Mouse (Mus musculus): ENCODE data around the gene Hnrnpa1. TPM values are rescaled to one million over a fixed set of nuclear protein-coding genes. Genes with fewer than 3 reads are reported as not detected.

Hnrnpa1 gene
- polyA plus RNA-seq (2012; rRNA removed), result 43.2 and 53.3 TPM in 2 replicates

DNA sequence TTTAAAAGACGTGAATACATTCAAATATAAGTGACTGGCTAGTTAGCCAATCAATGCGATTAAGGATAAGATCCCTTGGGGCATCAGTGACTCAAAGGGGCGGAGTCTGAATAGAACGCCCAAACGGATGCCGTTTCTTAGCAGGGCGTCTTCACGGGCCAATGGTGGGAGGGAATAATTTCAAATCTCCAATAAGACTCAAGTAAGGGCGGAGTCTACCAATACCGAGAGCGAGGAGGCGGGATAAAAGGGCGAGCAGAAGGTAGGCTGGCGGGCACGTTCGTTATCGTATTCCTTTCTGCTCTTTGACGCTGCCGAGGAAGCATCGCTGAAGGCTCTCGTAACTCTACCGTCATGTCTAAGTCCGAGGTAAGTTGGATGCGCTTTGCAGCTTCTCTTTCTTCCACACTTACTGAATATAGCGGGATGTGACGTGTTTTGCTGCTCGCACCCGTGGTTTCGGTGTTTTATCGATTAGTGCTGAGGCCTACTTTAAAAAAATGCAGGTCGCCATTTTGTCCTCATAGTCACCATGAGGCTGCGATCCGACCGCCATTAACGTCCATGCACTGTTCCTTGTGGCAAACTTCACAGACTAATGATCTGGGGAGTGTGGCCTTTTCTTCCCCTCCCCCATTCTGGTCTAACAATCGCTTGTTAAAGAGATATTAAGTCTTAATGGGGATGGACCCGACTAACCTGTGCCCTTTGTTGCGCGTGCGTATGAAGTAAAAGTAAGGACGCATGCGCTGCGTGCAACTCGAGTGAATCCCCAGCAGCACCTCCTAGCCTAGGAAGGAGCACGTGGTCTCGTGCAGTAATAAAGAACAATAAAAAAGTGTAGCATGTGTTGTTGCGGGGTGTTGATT is at the start of gene Hnrnpa1:
TSS of gene Hnrnpa1 (plus strand) at position 273 of the 869 bp plus-strand sequence.
- Histone ChIP-seq H3K36me3 (ENCODE audit: control insufficient read depth, insufficient read depth, low read length) (peaks cover 3% of the 10 kb centered on the region), H3K4me1 (ENCODE audit: control insufficient read depth, insufficient read depth, low read length) (no peaks in the 10 kb centered on the region), H3K27me3 (ENCODE audit: control insufficient read depth, insufficient read depth, low read length) (no peaks in the 10 kb centered on the region), H3K4me3 (ENCODE audit: control insufficient read depth, low read depth, low read length) (peak within 1 kb of the TSS; percentile 99), H3K27ac (ENCODE audit: control insufficient read depth, insufficient read depth, low read depth, low read length) (peak within 1 kb of the TSS; percentile 99)
- no peak for TF ChIP-seq CTCF (IDR thresholded peaks at IDR 0.05; ENCODE audit: control insufficient read depth, insufficient read depth, insufficient replicate concordance, low read depth, low read length)
- peak; percentile 95 for TF ChIP-seq POLR2A (IDR thresholded peaks at IDR 0.05; ENCODE audit: control insufficient read depth, low read depth, low read length)

DNA sequence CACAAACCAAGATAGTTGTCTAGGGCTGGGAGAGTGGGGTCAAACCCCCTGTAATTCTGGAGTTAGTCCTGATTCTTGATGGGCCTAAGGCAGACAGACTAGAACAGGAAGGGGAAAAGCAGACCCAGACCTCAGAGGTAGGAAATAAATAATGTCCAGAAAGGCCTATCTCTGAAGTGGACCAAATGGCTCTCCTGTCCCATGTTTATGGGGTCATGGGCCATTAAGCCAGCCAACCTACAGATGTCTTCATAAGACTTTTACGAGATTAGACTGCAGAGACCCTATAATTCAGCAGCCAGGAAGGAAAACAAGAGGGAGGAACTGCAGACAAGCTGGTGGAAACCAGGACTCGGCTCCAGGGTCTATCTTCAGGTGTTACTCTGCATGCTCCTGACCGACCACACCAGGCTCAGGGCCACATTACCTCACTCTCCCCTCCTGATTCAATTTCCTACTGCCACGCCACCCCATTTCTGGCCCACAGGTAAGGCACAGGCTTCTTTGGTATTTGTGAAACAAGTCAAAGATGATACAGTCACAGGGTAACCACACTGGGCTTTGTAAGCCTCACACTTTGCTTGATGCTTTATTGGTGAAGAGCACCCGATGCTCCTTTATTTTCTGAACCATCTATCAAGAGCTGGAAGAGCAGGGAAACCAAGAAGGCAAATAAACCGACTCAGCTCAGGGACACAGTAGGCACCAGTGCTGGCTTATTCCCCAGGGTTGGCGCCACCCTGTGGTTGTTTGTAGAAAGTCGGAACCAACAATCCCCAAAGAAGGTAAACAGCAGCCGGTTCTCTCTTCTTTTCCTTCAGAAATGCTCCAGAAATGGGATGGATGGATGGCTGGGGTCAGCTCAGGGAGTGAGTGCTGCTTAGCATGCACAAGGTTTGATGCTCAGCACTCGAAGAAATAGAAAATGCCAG is 49.4 kb upstream of the Hnrnpa1 start:
- Histone ChIP-seq H3K27ac (ENCODE audit: control insufficient read depth, insufficient read depth, low read depth, low read length) (no peak overlapping the region), H3K4me3 (ENCODE audit: control insufficient read depth, low read depth, low read length) (no peak overlapping the region), H3K4me1 (ENCODE audit: control insufficient read depth, insufficient read depth, low read length) (no peaks in the 10 kb centered on the region), H3K27me3 (ENCODE audit: control insufficient read depth, insufficient read depth, low read length) (no peaks in the 10 kb centered on the region), H3K36me3 (ENCODE audit: control insufficient read depth, insufficient read depth, low read length) (no peaks in the 10 kb centered on the region)
- TF ChIP-seq POLR2A (IDR thresholded peaks at IDR 0.05; ENCODE audit: control insufficient read depth, low read depth, low read length) (no peak), CTCF (IDR thresholded peaks at IDR 0.05; ENCODE audit: control insufficient read depth, insufficient read depth, insufficient replicate concordance, low read depth, low read length) (peak; percentile 58; the same call in 1 of the 2 replicates)

DNA sequence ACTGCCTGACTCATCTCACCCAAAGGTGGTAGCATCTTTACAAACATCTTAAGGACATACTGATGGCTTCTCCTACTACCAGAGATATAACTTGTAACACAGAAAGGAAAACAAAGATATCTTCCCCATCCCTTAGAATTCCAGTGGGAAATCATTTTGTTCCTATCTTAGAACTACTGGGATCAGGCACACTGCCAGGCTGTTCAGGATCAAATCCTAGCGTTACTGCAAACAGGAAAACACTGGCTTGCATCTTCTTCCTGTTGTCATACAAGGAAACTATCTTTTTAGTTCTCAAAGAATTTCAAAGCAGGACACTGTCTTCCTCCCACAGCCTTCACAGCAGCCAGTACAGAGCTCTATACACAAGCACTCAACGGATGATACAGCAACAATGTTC is 46.6 kb upstream of the Hnrnpa1 start:
- Histone ChIP-seq H3K4me1 (ENCODE audit: control insufficient read depth, insufficient read depth, low read length) (no peaks in the 10 kb centered on the region), H3K27ac (ENCODE audit: control insufficient read depth, insufficient read depth, low read depth, low read length) (no peak overlapping the region), H3K36me3 (ENCODE audit: control insufficient read depth, insufficient read depth, low read length) (no peaks in the 10 kb centered on the region), H3K4me3 (ENCODE audit: control insufficient read depth, low read depth, low read length) (no peak overlapping the region), H3K27me3 (ENCODE audit: control insufficient read depth, insufficient read depth, low read length) (no peaks in the 10 kb centered on the region)
- TF ChIP-seq CTCF (IDR thresholded peaks at IDR 0.05; ENCODE audit: control insufficient read depth, insufficient read depth, insufficient replicate concordance, low read depth, low read length) (no peak), POLR2A (IDR thresholded peaks at IDR 0.05; ENCODE audit: control insufficient read depth, low read depth, low read length) (no peak)

DNA sequence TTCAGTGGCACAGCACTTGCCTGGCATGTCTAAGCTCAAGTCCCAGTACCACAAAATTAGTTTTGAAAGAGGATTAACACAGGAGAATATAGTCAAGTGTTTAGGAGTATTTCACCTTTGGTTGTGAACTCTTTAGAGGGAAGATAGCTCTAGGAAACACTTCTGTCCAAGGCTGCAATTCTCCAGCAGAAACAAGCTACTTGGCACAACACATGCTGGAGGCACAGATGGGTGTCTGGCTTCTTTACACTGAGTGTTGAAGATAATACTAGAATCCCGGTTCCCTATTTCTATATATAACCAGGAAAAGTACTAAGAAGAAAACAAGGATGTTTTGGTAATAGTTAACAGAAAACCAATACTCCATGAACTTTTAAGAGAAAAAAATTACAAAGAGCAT is 43.4 kb upstream of the Hnrnpa1 start:
- TF ChIP-seq CTCF (IDR thresholded peaks at IDR 0.05; ENCODE audit: control insufficient read depth, insufficient read depth, insufficient replicate concordance, low read depth, low read length) (no peak), POLR2A (IDR thresholded peaks at IDR 0.05; ENCODE audit: control insufficient read depth, low read depth, low read length) (no peak)
- Histone ChIP-seq H3K27ac (ENCODE audit: control insufficient read depth, insufficient read depth, low read depth, low read length) (no peak overlapping the region), H3K4me1 (ENCODE audit: control insufficient read depth, insufficient read depth, low read length) (no peaks in the 10 kb centered on the region), H3K27me3 (ENCODE audit: control insufficient read depth, insufficient read depth, low read length) (no peaks in the 10 kb centered on the region), H3K4me3 (ENCODE audit: control insufficient read depth, low read depth, low read length) (no peak overlapping the region), H3K36me3 (ENCODE audit: control insufficient read depth, insufficient read depth, low read length) (no peaks in the 10 kb centered on the region)

DNA sequence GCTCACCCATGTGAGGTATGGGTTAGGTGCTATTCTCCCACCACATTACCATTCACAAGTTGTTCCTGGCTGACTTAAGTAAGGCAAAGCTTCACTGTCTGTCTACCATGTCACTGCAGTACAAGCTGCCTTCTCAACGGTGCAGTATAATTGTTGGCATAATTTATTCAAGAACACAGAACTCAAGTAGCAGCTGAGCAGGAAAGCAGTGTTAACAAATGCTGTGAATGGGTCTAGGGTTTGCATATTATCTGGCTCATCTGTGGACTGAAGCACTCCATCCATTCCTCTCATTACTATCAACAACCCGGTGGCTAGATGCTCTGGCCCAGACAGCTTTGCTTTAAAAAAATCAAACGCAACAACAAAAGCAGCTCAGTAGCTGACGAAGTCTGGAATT is 42.4 kb upstream of the Hnrnpa1 start:
- H3K36me3 ChIP-seq (ENCODE audit: control insufficient read depth, insufficient read depth, low read length), result no peaks in the 10 kb centered on the region
- TF ChIP-seq POLR2A (IDR thresholded peaks at IDR 0.05; ENCODE audit: control insufficient read depth, low read depth, low read length) (no peak), CTCF (IDR thresholded peaks at IDR 0.05; ENCODE audit: control insufficient read depth, insufficient read depth, insufficient replicate concordance, low read depth, low read length) (no peak)
- no peak overlapping the region for H3K4me3 ChIP-seq (ENCODE audit: control insufficient read depth, low read depth, low read length)

DNA sequence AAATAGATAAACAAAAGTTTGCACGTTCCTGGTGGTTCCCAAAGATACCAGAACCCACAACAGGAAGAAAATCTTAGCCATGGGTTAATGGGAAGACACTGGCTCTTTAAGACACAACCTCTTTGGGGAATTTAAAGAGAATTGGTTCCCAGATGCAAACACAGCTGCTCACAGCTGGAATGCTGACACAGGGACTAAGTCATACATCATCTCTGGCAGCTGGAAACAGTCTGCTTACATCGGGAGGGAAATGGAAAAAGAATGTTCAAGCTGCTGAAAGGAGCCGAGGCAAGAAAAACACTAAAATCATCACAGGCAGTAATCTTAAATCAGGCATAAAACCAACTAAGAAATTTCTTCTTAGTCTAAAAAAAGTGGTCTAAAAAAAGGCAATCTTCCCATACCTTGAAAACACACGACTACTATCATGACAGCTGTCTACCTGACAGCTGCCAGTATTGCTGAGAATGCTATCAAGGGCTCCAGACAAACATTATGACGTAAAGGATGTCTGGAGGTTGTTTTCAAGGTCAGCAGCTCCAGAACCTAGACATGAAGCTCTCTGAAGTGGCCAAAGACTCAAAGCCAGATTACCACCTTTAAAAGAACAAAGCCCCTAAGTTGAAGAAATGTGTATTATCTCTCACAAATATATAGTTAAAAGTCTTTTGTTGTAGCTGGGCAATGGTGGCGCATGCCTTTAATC is 38.0 kb upstream of the Hnrnpa1 start:
- Histone ChIP-seq H3K36me3 (ENCODE audit: control insufficient read depth, insufficient read depth, low read length) (no peaks in the 10 kb centered on the region), H3K4me1 (ENCODE audit: control insufficient read depth, insufficient read depth, low read length) (no peaks in the 10 kb centered on the region), H3K27ac (ENCODE audit: control insufficient read depth, insufficient read depth, low read depth, low read length) (0 out of 2 replicates have a peak overlapping the region, but pooled peaks have one; percentile 17), H3K4me3 (ENCODE audit: control insufficient read depth, low read depth, low read length) (no peak overlapping the region), H3K27me3 (ENCODE audit: control insufficient read depth, insufficient read depth, low read length) (no peaks in the 10 kb centered on the region)
- no peak for TF ChIP-seq POLR2A (IDR thresholded peaks at IDR 0.05; ENCODE audit: control insufficient read depth, low read depth, low read length)
- TF ChIP-seq CTCF (IDR thresholded peaks at IDR 0.05; ENCODE audit: control insufficient read depth, insufficient read depth, insufficient replicate concordance, low read depth, low read length), result no peak

More for the DNA sequence above, 42.4 kb upstream of the Hnrnpa1 start:
- Histone ChIP-seq H3K27me3 (ENCODE audit: control insufficient read depth, insufficient read depth, low read length) (no peaks in the 10 kb centered on the region), H3K4me1 (ENCODE audit: control insufficient read depth, insufficient read depth, low read length) (no peaks in the 10 kb centered on the region), H3K27ac (ENCODE audit: control insufficient read depth, insufficient read depth, low read depth, low read length) (no peak overlapping the region; the same call in 1 of the 2 replicates)

Measured in testis, adult 2 months (tissue).